Mouse (Mus musculus): Measurements from ENCODE around the gene Cmtm5.

DNA sequence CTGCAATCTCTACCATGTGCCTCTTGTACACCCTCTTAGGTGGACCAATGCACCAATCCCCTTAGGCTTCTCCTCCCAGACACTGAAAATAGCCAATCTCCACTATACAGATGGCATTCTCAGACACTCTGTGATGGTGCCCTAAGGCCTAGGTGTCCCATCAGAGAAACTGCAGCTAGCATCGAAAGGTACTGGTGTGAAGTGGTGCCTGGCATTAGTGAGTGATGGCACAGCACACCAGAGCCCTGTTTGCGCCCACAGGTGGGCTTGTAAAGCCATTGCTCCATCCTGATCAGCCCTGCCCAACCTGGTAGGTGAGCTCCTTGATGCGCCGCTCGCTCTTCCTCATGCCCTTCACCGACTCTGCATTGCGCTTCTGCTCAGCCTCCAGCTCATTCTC lies 7.9 kb downstream of the Cmtm5 start:
- TF ChIP-seq CTCF (IDR thresholded peaks at IDR 0.05; ENCODE audit: low read depth, low read length) (no peak), POLR2A (IDR thresholded peaks at IDR 0.05; ENCODE audit: borderline replicate concordance, low read depth, low read length) (no peak)

Data from bone marrow macrophage, adult 2 months (primary cell).